Mouse (Mus musculus) CH12.LX (cell line): ENCODE data around the gene Nrxn3. TPM values are rescaled to one million over a fixed set of nuclear protein-coding genes. Genes with fewer than 3 reads are reported as not detected.

Experiments used
- DNase-seq: peaks from one replicate; pipeline ENCODE4 v3.0.0-alpha.2; 2013; ENCODE audit errors: extremely low read depth
- H3K27ac ChIP-seq: 2 replicates; pipeline ENCODE4 v1.5.1; 2012; ENCODE audit warnings: low read depth, mild to moderate bottlenecking, control low read depth, moderate library complexity; ENCODE audit not compliant: insufficient read depth
- H3K27me3 ChIP-seq: replicated peaks from 2 replicates; pipeline ENCODE3; 2012; ENCODE audit warnings: inconsistent platforms
- H3K36me3 ChIP-seq, 2 experiments: replicated peaks in 1 of 2; 2 replicates each; pipeline versions ENCODE3 to v1.6.1; 2012; ENCODE audit warnings: inconsistent platforms in 1 of 2, low read length in 1 of 2, mild to moderate bottlenecking in 1 of 2, mixed read lengths in 1 of 2, moderate library complexity in 1 of 2; ENCODE audit not compliant: control insufficient read depth in 1 of 2, insufficient read depth in 1 of 2
- H3K4me1 ChIP-seq, 2 experiments: 2 replicates each; pipeline ENCODE4 v1.6.1; 2012; ENCODE audit warnings: inconsistent platforms in 1 of 2, moderate library complexity in 1 of 2; ENCODE audit not compliant: insufficient read depth in 2 of 2, control insufficient read depth in 1 of 2
- H3K4me2 ChIP-seq: 2 replicates; pipeline ENCODE4 v1.6.1; 2012; ENCODE audit warnings: low read depth, mild to moderate bottlenecking, control low read depth; ENCODE audit not compliant: poor library complexity, insufficient read depth, severe bottlenecking
- H3K4me3 ChIP-seq, 3 experiments: fragments of 150-350 bp in 1 of 3; sonication (generic) in 1 of 3; replicated peaks in 1 of 3; 2 replicates each; pipeline versions ENCODE3 to v1.5.1; 2011 to 2012; ENCODE audit warnings: low read depth in 2 of 3, low read length in 2 of 3, mild to moderate bottlenecking in 2 of 3, moderate library complexity in 2 of 3, control low read depth in 1 of 3, improper control_type of control experiment in 1 of 3, inconsistent platforms in 1 of 3, mixed read lengths in 1 of 3; ENCODE audit not compliant: poor library complexity in 1 of 3
- H3K79me2 ChIP-seq: replicated peaks from 2 replicates; pipeline ENCODE4 v1.6.1; 2012; ENCODE audit warnings: mild to moderate bottlenecking, moderate library complexity; ENCODE audit not compliant: control insufficient read depth, poor library complexity, insufficient read depth, severe bottlenecking; ENCODE audit errors: extremely low read depth
- H3K9ac ChIP-seq: 2 replicates; pipeline ENCODE4 v1.6.1; 2012; ENCODE audit warnings: low read depth, mild to moderate bottlenecking, control low read depth, moderate library complexity; ENCODE audit not compliant: insufficient read depth
- H3K9me3 ChIP-seq: replicated peaks from 2 replicates; pipeline ENCODE3; 2012; ENCODE audit warnings: low read length, inconsistent platforms, mixed read lengths
- BHLHE40 ChIP-seq: IDR thresholded peaks from 2 replicates; pipeline ENCODE4 v1.6.1; 2011; ENCODE audit warnings: mild to moderate bottlenecking, low read depth, low read length, improper control_type of control experiment
- CHD2 ChIP-seq: IDR thresholded peaks from 2 replicates; pipeline ENCODE4 v1.6.1; 2011; ENCODE audit warnings: low read length, improper control_type of control experiment
- ELF1 ChIP-seq: IDR thresholded peaks from 2 replicates; pipeline ENCODE4 v1.6.1; 2014; ENCODE audit warnings: low read depth, mild to moderate bottlenecking, inconsistent platforms, low read length, improper control_type of control experiment
- EP300 ChIP-seq: IDR thresholded peaks from 2 replicates; pipeline ENCODE4 v1.6.1; 2011; ENCODE audit warnings: low read length, improper control_type of control experiment
- ETS1 ChIP-seq: conservative IDR thresholded peaks from 2 replicates; pipeline ENCODE4 v1.6.1; 2012; ENCODE audit warnings: low read depth, mild to moderate bottlenecking, inconsistent platforms, low read length, improper control_type of control experiment, moderate library complexity
- IRF4 ChIP-seq: IDR thresholded peaks from 2 replicates; pipeline ENCODE4 v1.6.1; 2014; ENCODE audit warnings: low read depth, mild to moderate bottlenecking, inconsistent platforms, low read length, improper control_type of control experiment
- JUN ChIP-seq: IDR thresholded peaks from 2 replicates; pipeline ENCODE4 v1.6.1; 2011; ENCODE audit warnings: low read depth, mild to moderate bottlenecking, low read length, improper control_type of control experiment, moderate library complexity; ENCODE audit not compliant: insufficient read depth
- JUND ChIP-seq: conservative IDR thresholded peaks from 2 replicates; pipeline ENCODE4 v1.6.1; 2011; ENCODE audit warnings: low read depth, low read length, improper control_type of control experiment
- MAFK ChIP-seq: IDR thresholded peaks from 2 replicates; pipeline ENCODE4 v1.6.1; 2011; ENCODE audit warnings: low read length, improper control_type of control experiment; ENCODE audit not compliant: insufficient replicate concordance
- MEF2A ChIP-seq: IDR thresholded peaks from 2 replicates; pipeline ENCODE4 v1.6.1; 2014; ENCODE audit warnings: low read depth, mild to moderate bottlenecking, inconsistent platforms, low read length, improper control_type of control experiment, borderline replicate concordance
- MXI1 ChIP-seq: IDR thresholded peaks from 2 replicates; pipeline ENCODE4 v1.6.1; 2011; ENCODE audit warnings: mild to moderate bottlenecking, low read depth, low read length, improper control_type of control experiment
- MYC ChIP-seq: IDR thresholded peaks from 2 replicates; pipeline ENCODE4 v1.6.1; 2011; ENCODE audit warnings: low read depth, mild to moderate bottlenecking, improper control_type of control experiment, low read length
- NELFE ChIP-seq: IDR thresholded peaks from 2 replicates; pipeline ENCODE4 v1.6.1; 2011; ENCODE audit warnings: low read depth, low read length, improper control_type of control experiment
- PAX5 ChIP-seq: IDR thresholded peaks from 2 replicates; pipeline ENCODE4 v1.6.1; 2012; ENCODE audit warnings: low read length, inconsistent platforms, mixed read lengths
- POLR2A ChIP-seq: IDR thresholded peaks from 2 replicates; pipeline ENCODE4 v1.6.1; 2011; ENCODE audit warnings: low read depth, mild to moderate bottlenecking, improper control_type of control experiment, low read length
- RCOR1 ChIP-seq: conservative IDR thresholded peaks from 2 replicates; pipeline ENCODE4 v1.6.1; 2012; ENCODE audit warnings: low read depth, mild to moderate bottlenecking, inconsistent platforms, low read length, improper control_type of control experiment
- TBP ChIP-seq: conservative IDR thresholded peaks from 2 replicates; pipeline ENCODE4 v1.6.1; 2011; ENCODE audit warnings: low read depth, low read length, improper control_type of control experiment
- USF2 ChIP-seq: conservative IDR thresholded peaks from 2 replicates; pipeline ENCODE4 v1.6.1; 2011; ENCODE audit warnings: low read depth, low read length, improper control_type of control experiment
- ZC3H11A ChIP-seq: IDR thresholded peaks from 2 replicates; pipeline ENCODE4 v1.6.1; 2012; ENCODE audit warnings: low read depth, mild to moderate bottlenecking, inconsistent platforms, low read length, improper control_type of control experiment
- dilution Hi-C: fragments of 300-500 bp; cut with MboI; formaldehyde crosslinking; loops from 2 replicates; pipeline ENCODE4 v1.14.3; 2020; ENCODE audit warnings: low sequenced_read_pairs; ENCODE audit not compliant: extremely low pct_unique_long_range_greater_than_20kb, extremely low pct_ligation_motif_present
- in situ Hi-C: fragments of 300-500 bp; cut with MboI; formaldehyde crosslinking; loops from 3 replicates; pipeline ENCODE4 v1.14.3; 2019; ENCODE audit warnings: low sequenced_read_pairs, low pct_ligation_motif_present, low pct_unique_long_range_greater_than_20kb, mixed read lengths
- polyA plus RNA-seq: library from polyadenylated mRNA; unstranded; fragments of >175 nt; gene quantifications from 2 replicates; pipeline ENCODE4 v1.2.1, GENCODE M21; 2012; ENCODE audit warnings: low read depth; ENCODE audit not compliant: insufficient read length
- total RNA-seq, 2 experiments: library from RNA; depleted of rRNA; stranded (reverse); fragments of 300-350 nt in 1 of 2; fragments of >200 nt in 1 of 2; gene quantifications; 2 replicates each; pipeline ENCODE4 v1.2.3; 2012 to 2014

Nrxn3 gene
- total and polyA plus RNA-seq, 3 experiments: 0.04 to 0.17 (median 0.09) TPM

DNA sequence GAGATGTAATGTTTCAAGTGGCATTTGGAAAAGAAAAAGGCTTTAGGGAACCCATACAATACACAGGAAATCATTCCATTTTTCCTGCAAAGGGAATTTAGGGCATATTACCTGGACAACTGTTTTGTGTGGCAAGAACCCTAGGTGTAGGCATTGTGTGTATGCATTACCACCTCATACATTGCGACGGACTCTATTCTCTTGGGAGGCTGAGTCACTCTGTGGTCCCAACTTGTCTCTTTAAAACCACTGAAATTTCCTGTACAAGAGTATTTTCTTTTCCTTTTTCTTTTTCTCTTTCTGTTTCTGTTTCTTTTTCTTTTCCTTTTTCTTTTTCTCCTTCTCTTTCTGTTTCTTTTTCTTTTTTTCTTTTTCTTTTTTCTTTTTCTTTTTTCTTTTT lies 1042.5 kb downstream of the Nrxn3 start:
- TF ChIP-seq RCOR1: no peak
- TF ChIP-seq IRF4: peak; percentile 32; the same call in 1 of the 2 replicates
- TF ChIP-seq PAX5: no peak
- no peak for TF ChIP-seq BHLHE40
- TF ChIP-seq TBP: no peak
- peak; percentile 93 for TF ChIP-seq ETS1
- TF ChIP-seq JUND: peak; percentile 44; the same call in 1 of the 2 replicates
- no peak for TF ChIP-seq MEF2A
- no peak for TF ChIP-seq ZC3H11A
- peak; percentile 67 for TF ChIP-seq EP300
- TF ChIP-seq JUN: peak; percentile 20; the same call in 1 of the 2 replicates
- no peak for TF ChIP-seq ELF1
- no peak for TF ChIP-seq CHD2
- no peak for TF ChIP-seq USF2
- TF ChIP-seq MAFK: no peak
- peaks cover 0 to 19% of the 10 kb centered on the region in 2 experiments; a peak in 2 of 4 replicates for H3K4me1 ChIP-seq
- no peaks in the 10 kb centered on the region for H3K9me3 ChIP-seq
- no peaks in the 10 kb centered on the region for H3K27me3 ChIP-seq
- no peaks in the 10 kb centered on the region for H3K36me3 ChIP-seq
- no peak overlapping the region for H3K4me2 ChIP-seq
- H3K27ac ChIP-seq: no peak overlapping the region
- peak; percentile 78 for DNase-seq
- no peaks in the 10 kb centered on the region for H3K79me2 ChIP-seq
- H3K9ac ChIP-seq: no peak overlapping the region
- dilution Hi-C loops (no loop called here), in situ Hi-C loops (no loop called here)
- no peak overlapping the region for H3K4me3 ChIP-seq

DNA sequence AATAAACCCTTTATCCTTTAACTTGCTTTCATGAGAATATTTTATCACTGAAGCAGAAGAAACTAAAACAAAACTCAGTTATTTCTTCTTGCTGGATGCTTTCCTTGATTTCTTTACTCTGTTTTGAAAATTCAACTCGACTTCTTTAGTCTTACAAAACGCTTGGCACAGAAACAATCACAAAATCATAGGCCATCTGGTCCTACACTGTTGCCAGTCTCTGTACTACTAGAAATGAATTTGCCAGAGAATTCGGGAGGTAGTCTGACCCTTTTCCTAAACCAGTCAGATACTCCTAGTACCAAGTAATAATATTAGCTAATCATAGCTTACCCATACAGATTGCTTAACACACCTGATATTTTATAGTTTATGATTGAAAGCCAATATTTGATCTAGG lies 1066.1 kb downstream of the Nrxn3 start:
- no peak overlapping the region for H3K4me2 ChIP-seq
- dilution Hi-C loops: no loop called here
- H3K9me3 ChIP-seq: no peaks in the 10 kb centered on the region
- TF ChIP-seq MXI1 (no peak), JUND (no peak), MYC (no peak), NELFE (no peak), POLR2A (no peak)
- DNase-seq: no peak
- no peak overlapping the region for H3K4me3 ChIP-seq
- no peak overlapping the region for H3K9ac ChIP-seq
- in situ Hi-C loops: no loop called here
- no peaks in the 10 kb centered on the region for H3K36me3 ChIP-seq
- no peaks in the 10 kb centered on the region for H3K27me3 ChIP-seq
- H3K27ac ChIP-seq: no peak overlapping the region
- H3K4me1 ChIP-seq: no peaks in the 10 kb centered on the region
- H3K79me2 ChIP-seq: no peaks in the 10 kb centered on the region
